12 mouse cellular contexts compared by ENCODE assay signal in genomic region chr11:98846865-98847604, GRCm38 (mm10).
"Had no signal": no experiment of that assay in that cellular context is flagged by ENCODE, and none has a peak within 500 bp of the region (broad histone marks: within the 10 kb centered on the region; RNA-seq: fewer than 3 reads in every experiment).

No protein-coding gene starts in this region.

- H3K4me2 ChIP-seq: kidney, embryonic 15.5 days; limb, embryonic 15.5 days; liver, embryonic 12.5 days; lung, embryonic 14.5 days; midbrain, embryonic 13.5 days; stomach, embryonic 15.5 days had no signal

- DNase-seq: kidney, adult 2 months; kidney, postnatal 14 days; left cerebral cortex, postnatal 4 days; lung, embryonic 14.5 days; lung, postnatal 14 days; thymus, adult 2 months; thymus, postnatal 25 days had no signal

- H3K9ac ChIP-seq: kidney, embryonic 15.5 days; limb, embryonic 15.5 days; liver, embryonic 12.5 days; lung, embryonic 14.5 days; midbrain, embryonic 13.5 days; stomach, embryonic 15.5 days had no signal

- H3K4me3 ChIP-seq: kidney, embryonic 15.5 days; limb, embryonic 15.5 days; liver, embryonic 12.5 days; midbrain, embryonic 13.5 days; stomach, embryonic 15.5 days had no signal

- H3K9me3 ChIP-seq: kidney, embryonic 15.5 days; limb, embryonic 15.5 days; liver, embryonic 12.5 days; midbrain, embryonic 13.5 days; stomach, embryonic 15.5 days had no signal

- H3K36me3 ChIP-seq: kidney, embryonic 15.5 days; liver, embryonic 12.5 days had no signal

- H3K27me3 ChIP-seq: limb, embryonic 15.5 days had no signal

- ATAC-seq: liver, embryonic 12.5 days; midbrain, embryonic 13.5 days had no signal

- H3K27ac ChIP-seq: kidney, embryonic 15.5 days; limb, embryonic 15.5 days; liver, embryonic 12.5 days; midbrain, embryonic 13.5 days; stomach, embryonic 15.5 days had no signal
